In the genomic region with DNA sequence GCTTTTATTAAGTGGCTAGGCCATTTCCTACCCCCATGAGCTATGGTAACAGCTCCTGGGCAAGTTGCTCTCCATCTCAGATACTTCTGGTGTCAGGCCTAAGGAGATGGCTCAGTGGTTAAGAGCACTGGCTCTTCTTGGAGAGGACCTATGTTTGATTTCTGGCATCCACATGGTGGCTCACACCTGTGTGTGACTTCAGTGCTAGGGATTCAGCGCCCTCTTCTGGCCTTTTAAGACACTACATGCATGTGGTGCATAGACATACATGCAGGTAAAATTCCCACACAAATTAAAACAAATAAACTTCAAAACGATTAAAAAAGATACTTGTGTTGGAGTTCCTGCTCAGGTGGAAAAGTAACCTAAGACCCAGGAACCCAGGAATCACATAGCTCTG, we compare ENCODE assay signal across 10 mouse cellular contexts.
DNase-seq lines count a peak whose midpoint lies in the region; ATAC-seq and TF ChIP-seq lines count a peak whose summit lies in the region.
"Had no signal": no experiment of that assay in that cellular context is flagged by ENCODE, and none has a peak within 500 bp of the region (broad histone marks: within the 10 kb centered on the region; RNA-seq: fewer than 3 reads in every experiment).

No protein-coding gene starts in this region.

- no peak overlapping the region for H3K4me2 ChIP-seq in liver, embryonic 11.5 days

- no peaks in the 10 kb centered on the region for H3K27me3 ChIP-seq in liver, embryonic 11.5 days (replicated peaks; ENCODE audit: control insufficient read depth, insufficient read depth, low read length)

- no peak for TF ChIP-seq POLR2A in bone marrow, adult 2 months (IDR thresholded peaks at IDR 0.05; ENCODE audit: borderline replicate concordance, control insufficient read depth, low read depth, low read length)

- no peak for ATAC-seq in liver, embryonic 11.5 days (replicated peaks; ENCODE audit: low FRiP score)
- ATAC-seq in megakaryocyte-erythroid progenitor cell, adult 5-6 weeks (replicated peaks; ENCODE audit: low FRiP score, low TSS enrichment, poor library complexity, severe bottlenecking), result peak; percentile 55; the same call in 1 of the 2 replicates
- ATAC-seq: hindbrain, embryonic 16.5 days; midbrain, embryonic 16.5 days had no signal

- H3K4me3 ChIP-seq in liver, embryonic 11.5 days (ENCODE audit: low read depth, low read length), result no peak overlapping the region
- no peak overlapping the region for H3K4me3 ChIP-seq in ES-E14 (ENCODE audit: insufficient read depth in 1 of 2, low read depth in 1 of 2, low read length in 2 of 2, poor library complexity in 1 of 2, severe bottlenecking in 1 of 2)
- H3K4me3 ChIP-seq in bone marrow, adult 2 months (replicated peaks; ENCODE audit: control insufficient read depth, low read depth, low read length), result no peak overlapping the region

- H3K9ac ChIP-seq in liver, embryonic 11.5 days (ENCODE audit: low read depth, low read length), result no peak overlapping the region
- H3K9ac ChIP-seq in ES-E14 (ENCODE audit: insufficient read depth, low read depth, low read length, poor library complexity, severe bottlenecking), result no peak overlapping the region

- H3K4me1 ChIP-seq in liver, embryonic 11.5 days (replicated peaks; ENCODE audit: control insufficient read depth, insufficient read depth, low read length), result no peaks in the 10 kb centered on the region
- no peaks in the 10 kb centered on the region for H3K4me1 ChIP-seq in ES-E14 (ENCODE audit: control insufficient read depth in 2 of 2, insufficient read depth in 2 of 2, low read length in 2 of 2, poor library complexity in 1 of 2)
- H3K4me1 ChIP-seq in bone marrow, adult 2 months (ENCODE audit: control insufficient read depth, insufficient read depth, low read length), result no peaks in the 10 kb centered on the region

- DNase-seq in liver, result peak; percentile 15
- no peak for DNase-seq in liver, embryonic 11.5 days (ENCODE audit: low spot score)
- peak; percentile 30 for DNase-seq in ES-E14 (ENCODE audit: low read depth, low spot score)
- no peak for DNase-seq in cerebellum, postnatal 4 days (ENCODE audit: low spot score in 2 of 2)
- DNase-seq in embryo, embryonic 10.5 days (ENCODE audit: low spot score), result no peak
- no peak for DNase-seq in embryo, embryonic 10 days (ENCODE audit: low spot score)

- WGBS in liver, embryonic 11.5 days, result 17% methylated on average over 2 of the region's 2 CpGs
- WGBS in bone marrow, adult 2 months, result 38% methylated on average over 2 of the region's 2 CpGs

- in situ Hi-C loops in ES-E14 (cut with MboI; ENCODE audit: low sequenced_read_pairs in 2 of 2, unreplicated experiment in 2 of 2), result no loop called here

- H3K9me3 ChIP-seq in liver, embryonic 11.5 days (ENCODE audit: control insufficient read depth, low read length), result no peaks in the 10 kb centered on the region
- no peaks in the 10 kb centered on the region for H3K9me3 ChIP-seq in ES-E14 (ENCODE audit: control insufficient read depth, insufficient read depth, low read depth, low read length)

- TF ChIP-seq CTCF in bone marrow, adult 2 months (IDR thresholded peaks at IDR 0.05; ENCODE audit: control insufficient read depth, insufficient read depth, low read length), result peak; percentile 44; the same call in 1 of the 2 replicates

- H3K27ac ChIP-seq in liver, embryonic 11.5 days (ENCODE audit: low read depth, low read length), result no peak overlapping the region
- H3K27ac ChIP-seq in ES-E14 (ENCODE audit: insufficient read depth, low read depth, low read length, poor library complexity, severe bottlenecking), result no peak overlapping the region
- no peak overlapping the region for H3K27ac ChIP-seq in bone marrow, adult 2 months (ENCODE audit: control insufficient read depth, insufficient read depth, low read depth, low read length, poor library complexity)

- no peaks in the 10 kb centered on the region for H3K36me3 ChIP-seq in liver, embryonic 11.5 days (ENCODE audit: control insufficient read depth, insufficient read depth, low read length)
- no peaks in the 10 kb centered on the region for H3K36me3 ChIP-seq in ES-E14 (ENCODE audit: control insufficient read depth, insufficient read depth, low read length, poor library complexity, severe bottlenecking)

TF ChIP-seq in ES-E14, 5 proteins besides CTCF, POLR2A, EP300 and RAD21:
- TF ChIP-seq CHD2 (IDR thresholded peaks at IDR 0.05; ENCODE audit: low read depth, low read length), result no peak
- peak; percentile 73; the same call in 1 of the 2 replicates for TF ChIP-seq ZC3H11A (IDR thresholded peaks at IDR 0.05; ENCODE audit: borderline replicate concordance, low read depth, low read length)

Comparison
In these comparisons a context has a peak if more than half of its experiments do, and no peak if none do; other contexts are left out.
1. DNase-seq: peak in liver (single experiment) and ES-E14 (single experiment); none in liver, embryonic 11.5 days (single experiment), cerebellum, postnatal 4 days (0 of 2), embryo, embryonic 10.5 days (single experiment) and embryo, embryonic 10 days (single experiment).